Mouse (Mus musculus) embryonic facial prominence, embryonic 11.5 days (tissue): ENCODE measurements around the gene Chn2. TPM values are rescaled to one million over a fixed set of nuclear protein-coding genes. Genes with fewer than 3 reads are reported as not detected.

Experiments used
- ATAC-seq: fragments of 200-750 bp; cut with Nextera tagmentation; replicated peaks from 2 replicates; pipeline ENCODE4 v1.8.0; 2017; ENCODE audit warnings: low read depth; ENCODE audit not compliant: insufficient number of reproducible peaks, low FRiP score, low TSS enrichment
- DNase-seq: peaks from one replicate; pipeline ENCODE4 v3.0.0-alpha.2; 2015; ENCODE audit warnings: low spot score
- H3K27ac ChIP-seq: fragments of 300-500 bp; sonication (generic); replicated peaks from 2 replicates; pipeline ENCODE4 v1.5.1; 2014; ENCODE audit warnings: mild to moderate bottlenecking, low read depth, low read length, control low read depth
- H3K27me3 ChIP-seq: fragments of 300-500 bp; sonication (generic); 2 replicates; pipeline ENCODE4 v1.6.1; 2014; ENCODE audit warnings: mild to moderate bottlenecking, low read length, moderate library complexity, mixed read lengths; ENCODE audit not compliant: control insufficient read depth, insufficient read depth
- H3K36me3 ChIP-seq: fragments of 300-500 bp; sonication (generic); replicated peaks from 2 replicates; pipeline ENCODE4 v1.6.1; 2014; ENCODE audit warnings: low read depth, mild to moderate bottlenecking, low read length, moderate library complexity, mixed read lengths; ENCODE audit not compliant: control insufficient read depth, insufficient read depth
- H3K4me1 ChIP-seq: fragments of 300-500 bp; sonication (generic); 2 replicates; pipeline ENCODE4 v1.6.1; 2014; ENCODE audit warnings: low read length, mixed read lengths; ENCODE audit not compliant: control insufficient read depth, insufficient read depth
- H3K4me2 ChIP-seq: fragments of 300-500 bp; sonication (generic); 2 replicates; pipeline ENCODE4 v1.6.1; 2014; ENCODE audit warnings: low read depth, mild to moderate bottlenecking, control low read depth, low read length, moderate library complexity
- H3K4me3 ChIP-seq: fragments of 300-500 bp; sonication (generic); 2 replicates; pipeline ENCODE4 v1.5.1; 2014; ENCODE audit warnings: low read depth, low read length, control low read depth
- H3K9ac ChIP-seq: fragments of 300-500 bp; sonication (generic); replicated peaks from 2 replicates; pipeline ENCODE4 v1.6.1; 2014; ENCODE audit warnings: mild to moderate bottlenecking, control low read depth, low read length
- H3K9me3 ChIP-seq: fragments of 300-500 bp; sonication (generic); replicated peaks from 2 replicates; pipeline ENCODE4 v1.6.1; 2016; ENCODE audit warnings: mild to moderate bottlenecking, low read length, inconsistent platforms, mixed read lengths; ENCODE audit not compliant: control insufficient read depth
- WGBS: fragments of 180-500 bp; shearing (Covaris S2); extraction: QIAGEN DNeasy Blood & Tissue Kit; methylation state at CpG from one replicate; pipeline ENCODE4 v1.1.7; 2014; 5-methylcytosine and 5-hydroxymethylcytosine counted together
- polyA plus RNA-seq: library from polyadenylated mRNA; unstranded; fragments of >200 nt; fragmentation: Nextera tagmentation; extraction: Ambion mirVana; gene quantifications from 2 replicates; pipeline ENCODE4 v1.2.1, GENCODE M21; 2014

Gene Chn2
- polyA plus RNA-seq, 1 experiment from 2014 or later, result 14.0 TPM

DNA sequence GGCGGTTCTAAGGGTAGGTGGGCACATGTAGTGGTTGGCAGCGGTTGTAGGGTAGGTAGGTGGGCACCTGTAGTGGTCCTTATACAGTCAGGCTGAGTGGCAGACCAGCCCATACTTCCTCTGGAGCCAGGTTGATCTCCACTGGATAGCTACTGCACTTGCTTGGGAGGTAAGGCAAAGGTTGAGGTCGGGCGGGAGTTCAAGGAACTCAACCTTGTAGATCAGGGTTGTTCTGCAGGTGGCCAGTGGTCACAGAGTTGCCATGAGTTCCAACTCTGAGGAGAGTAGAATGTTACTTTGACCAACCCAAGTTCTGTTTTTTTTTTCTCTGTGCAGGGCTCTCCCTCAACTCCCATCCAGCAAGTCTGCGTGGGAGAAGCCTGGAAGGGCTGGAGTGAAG, 289.4 kb downstream of the Chn2 start:
- peaks cover 7% of the 10 kb centered on the region for H3K4me1 ChIP-seq
- DNase-seq, result no peak
- no peak overlapping the region for H3K4me2 ChIP-seq
- no peak overlapping the region for H3K9ac ChIP-seq
- peaks cover 28% of the 10 kb centered on the region for H3K27me3 ChIP-seq
- no peak overlapping the region for H3K27ac ChIP-seq
- H3K36me3 ChIP-seq, result no peaks in the 10 kb centered on the region
- no peak for ATAC-seq
- 95% methylated on average over 5 of the region's 5 CpGs for WGBS
- no peaks in the 10 kb centered on the region for H3K9me3 ChIP-seq
- no peak overlapping the region for H3K4me3 ChIP-seq

- Histone ChIP-seq H3K4me3 (no peak overlapping the region), H3K27ac (no peak overlapping the region), H3K4me2 (no peak overlapping the region), H3K36me3 (no peaks in the 10 kb centered on the region), H3K4me1 (peaks cover 7% of the 10 kb centered on the region), H3K9me3 (no peaks in the 10 kb centered on the region), H3K9ac (no peak overlapping the region), H3K27me3 (peaks cover 26% of the 10 kb centered on the region)
- ATAC-seq, result no peak
- DNase-seq, result no peak
- 68% methylated on average over 3 of the region's 3 CpGs for WGBS
Observed at GRCm38 (mm10) chr6:54329598-54329997, 290.2 kb downstream of the Chn2 start.

GRCm38 (mm10) chr6:54330166-54330565, 290.8 kb downstream of the Chn2 start:
- WGBS, result 84% methylated on average over 10 of the region's 10 CpGs
- peaks cover 26% of the 10 kb centered on the region for H3K27me3 ChIP-seq
- no peak for DNase-seq

DNA sequence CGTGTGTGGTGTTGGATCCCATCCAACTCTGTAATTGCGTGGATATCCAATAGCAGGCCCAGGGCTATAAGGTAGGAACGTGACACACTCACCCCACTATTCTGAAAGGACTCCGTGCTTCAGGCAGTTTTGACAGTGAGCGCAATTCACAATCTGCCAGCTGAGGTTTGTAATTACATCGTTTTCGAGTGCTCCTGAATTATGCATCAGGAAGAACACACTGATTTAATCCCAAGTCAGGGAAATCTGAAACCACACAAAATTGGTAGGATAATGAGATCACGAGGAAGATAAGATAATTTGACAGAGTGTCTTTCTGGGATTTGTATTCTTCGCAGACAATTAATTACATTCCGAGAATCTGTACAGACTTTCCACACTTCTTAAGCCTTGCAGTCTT, 292.4 kb downstream of the Chn2 start:
- Histone ChIP-seq H3K4me2 (no peak overlapping the region), H3K4me1 (peaks cover 7% of the 10 kb centered on the region), H3K9ac (no peak overlapping the region), H3K4me3 (no peak overlapping the region), H3K27me3 (peaks cover 16% of the 10 kb centered on the region), H3K27ac (no peak overlapping the region), H3K36me3 (no peaks in the 10 kb centered on the region), H3K9me3 (no peaks in the 10 kb centered on the region)
- no peak; the same call in 1 of the 2 replicates for ATAC-seq
- DNase-seq, result peak; percentile 70
- 28% methylated on average over 10 of the region's 10 CpGs for WGBS

More at GRCm38 (mm10) chr6:54330166-54330565, 290.8 kb downstream of the Chn2 start:
- Histone ChIP-seq H3K4me1 (peaks cover 7% of the 10 kb centered on the region), H3K4me2 (no peak overlapping the region), H3K4me3 (no peak overlapping the region), H3K36me3 (no peaks in the 10 kb centered on the region), H3K27ac (no peak overlapping the region), H3K9ac (no peak overlapping the region), H3K9me3 (no peaks in the 10 kb centered on the region)
- no peak for ATAC-seq

DNA sequence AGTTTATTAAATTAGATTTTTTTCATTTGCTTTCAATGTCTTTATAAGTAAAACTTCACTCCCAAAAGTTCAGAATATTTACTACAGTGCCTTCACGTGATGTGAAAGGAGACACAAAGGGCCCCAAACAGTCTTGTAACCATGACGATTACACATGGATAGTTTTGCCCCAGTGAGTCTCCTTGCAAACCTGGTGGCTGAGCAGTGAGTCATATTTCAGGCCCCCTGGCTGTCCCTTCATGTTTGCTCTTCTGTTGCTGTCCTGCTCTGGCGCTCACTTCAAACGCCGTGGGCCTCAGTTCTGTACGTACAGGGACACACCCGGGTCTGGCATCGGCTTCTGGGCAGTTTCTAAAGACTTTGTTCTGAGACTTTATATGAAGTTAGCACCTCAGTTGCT, 292.8 kb downstream of the Chn2 start:
- Histone ChIP-seq H3K4me2 (no peak overlapping the region), H3K4me1 (peaks cover 4% of the 10 kb centered on the region), H3K36me3 (no peaks in the 10 kb centered on the region), H3K9ac (no peak overlapping the region), H3K9me3 (no peaks in the 10 kb centered on the region), H3K27ac (no peak overlapping the region), H3K27me3 (peaks cover 12% of the 10 kb centered on the region), H3K4me3 (no peak overlapping the region)
- DNase-seq, result peak; percentile 72
- 33% methylated on average over 8 of the region's 8 CpGs for WGBS
- peak; percentile 25; the same call in 1 of the 2 replicates for ATAC-seq

- H3K27ac ChIP-seq, result no peak overlapping the region
- H3K27me3 ChIP-seq, result peaks cover 6% of the 10 kb centered on the region; the same call in 1 of the 2 replicates
- WGBS, result 43% methylated on average over 11 of the region's 11 CpGs
- no peaks in the 10 kb centered on the region for H3K36me3 ChIP-seq
- H3K4me3 ChIP-seq, result no peak overlapping the region
- no peak overlapping the region for H3K4me2 ChIP-seq
- DNase-seq, result no peak
- H3K4me1 ChIP-seq, result no peaks in the 10 kb centered on the region
- no peaks in the 10 kb centered on the region for H3K9me3 ChIP-seq
- ATAC-seq, result no peak
- H3K9ac ChIP-seq, result no peak overlapping the region
Observed at GRCm38 (mm10) chr6:54333116-54333651, 293.8 kb downstream of the Chn2 start.

GRCm38 (mm10) chr6:54333652-54334396, 294.5 kb downstream of the Chn2 start:
- 40% methylated on average over 9 of the region's 9 CpGs for WGBS
- Histone ChIP-seq H3K27me3 (no peaks in the 10 kb centered on the region), H3K36me3 (no peaks in the 10 kb centered on the region), H3K9ac (no peak overlapping the region), H3K27ac (no peak overlapping the region), H3K4me1 (no peaks in the 10 kb centered on the region), H3K4me3 (no peak overlapping the region), H3K4me2 (no peak overlapping the region), H3K9me3 (no peaks in the 10 kb centered on the region)
- DNase-seq (no peak), ATAC-seq (no peak)

GRCm38 (mm10) chr6:54337321-54337720, 298.0 kb downstream of the Chn2 start:
- Histone ChIP-seq H3K27ac (no peak overlapping the region), H3K9ac (no peak overlapping the region), H3K27me3 (no peaks in the 10 kb centered on the region), H3K4me3 (no peak overlapping the region), H3K36me3 (no peaks in the 10 kb centered on the region), H3K4me1 (no peaks in the 10 kb centered on the region), H3K9me3 (no peaks in the 10 kb centered on the region), H3K4me2 (no peak overlapping the region)
- no peak for DNase-seq
- no peak for ATAC-seq
- 91% methylated on average over 6 of the region's 6 CpGs for WGBS
